8 mouse cellular contexts compared by ENCODE assay signal in the genomic region with DNA sequence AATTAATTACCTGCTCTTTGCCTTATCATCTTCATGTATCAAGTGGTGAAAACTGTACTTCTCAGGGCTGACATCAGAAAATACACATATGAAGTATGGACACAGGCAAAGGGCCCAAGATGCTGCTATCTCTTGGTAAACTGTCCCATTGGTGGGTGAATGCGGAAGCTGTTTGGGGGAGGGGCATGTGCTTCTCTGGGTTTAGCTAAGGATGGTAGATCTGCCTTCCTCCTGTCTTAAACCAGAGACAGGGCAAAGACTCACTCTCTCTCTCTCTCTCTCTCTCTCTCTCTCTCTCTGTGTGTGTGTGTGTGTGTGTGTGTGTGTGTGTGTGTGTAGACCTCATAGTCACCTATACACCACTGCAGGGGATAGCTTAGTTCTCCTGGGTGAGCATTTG.
DNase-seq lines count a peak whose midpoint lies in the region; ATAC-seq lines count a peak whose summit lies in the region.

No protein-coding gene starts in this region.

- no peak for DNase-seq in forebrain, embryonic 10.5 days (ENCODE audit: extremely low spot score, low spot score)
- no peak for DNase-seq in forebrain, embryonic 11.5 days (ENCODE audit: low spot score)
- peak; percentile 44 for DNase-seq in thymus, postnatal 4 days
- no peak for DNase-seq in thymus, postnatal 36 days
- no peak for DNase-seq in adrenal gland, postnatal 36 days
- DNase-seq in cerebellum, adult 8-10 months, result no peak
- no peak for DNase-seq in layer of hippocampus, adult 9-10 months (ENCODE audit: low spot score)

- H3K27me3 ChIP-seq in forebrain, embryonic 10.5 days (ENCODE audit: poor library complexity, severe bottlenecking), result peaks cover 90% of the 10 kb centered on the region
- peaks cover 10% of the 10 kb centered on the region for H3K27me3 ChIP-seq in forebrain, embryonic 11.5 days (ENCODE audit: control insufficient read depth, insufficient read depth, low read length)
- H3K27me3 ChIP-seq in lung, embryonic 16.5 days (ENCODE audit: control insufficient read depth, insufficient read depth, low read depth, low read length), result no peaks in the 10 kb centered on the region

- H3K27ac ChIP-seq in forebrain, embryonic 10.5 days, result no peak overlapping the region
- no peak overlapping the region for H3K27ac ChIP-seq in forebrain, embryonic 11.5 days (ENCODE audit: low read depth, low read length)
- no peak overlapping the region; the same call in 1 of the 2 replicates for H3K27ac ChIP-seq in lung, embryonic 16.5 days (ENCODE audit: low read length)

- ATAC-seq in forebrain, embryonic 11.5 days (replicated peaks; ENCODE audit: low FRiP score), result no peak
- ATAC-seq in lung, embryonic 16.5 days (ENCODE audit: low read depth), result no peak

- no peak overlapping the region for H3K9ac ChIP-seq in forebrain, embryonic 11.5 days (ENCODE audit: low read length)
- peak overlapping the region; percentile 85; the same call in 1 of the 2 replicates for H3K9ac ChIP-seq in lung, embryonic 16.5 days (ENCODE audit: low read length)

- H3K4me2 ChIP-seq in forebrain, embryonic 11.5 days (ENCODE audit: low read depth, low read length, severe bottlenecking), result no peak overlapping the region
- peak overlapping the region; percentile 77 for H3K4me2 ChIP-seq in lung, embryonic 16.5 days (ENCODE audit: low read depth, low read length)

- WGBS in forebrain, embryonic 10.5 days, result 80% methylated on average over 1 of the region's 1 CpGs
- WGBS in forebrain, embryonic 11.5 days, result 85% methylated on average over 1 of the region's 1 CpGs
- WGBS in lung, embryonic 16.5 days, result 37% methylated on average over 1 of the region's 1 CpGs

- peak overlapping the region; percentile 80; the same call in 1 of the 2 replicates for H3K4me3 ChIP-seq in forebrain, embryonic 10.5 days
- H3K4me3 ChIP-seq in forebrain, embryonic 11.5 days (ENCODE audit: low read depth, low read length), result no peak overlapping the region
- no peak overlapping the region; the same call in 1 of the 2 replicates for H3K4me3 ChIP-seq in lung, embryonic 16.5 days (ENCODE audit: low read length)

- H3K9me3 ChIP-seq in forebrain, embryonic 10.5 days, result no peaks in the 10 kb centered on the region
- no peaks in the 10 kb centered on the region for H3K9me3 ChIP-seq in forebrain, embryonic 11.5 days (ENCODE audit: control insufficient read depth, low read length)
- no peaks in the 10 kb centered on the region for H3K9me3 ChIP-seq in lung, embryonic 16.5 days (ENCODE audit: control insufficient read depth, low read length)

- peaks cover 66% of the 10 kb centered on the region for H3K4me1 ChIP-seq in forebrain, embryonic 10.5 days
- H3K4me1 ChIP-seq in forebrain, embryonic 11.5 days (replicated peaks; ENCODE audit: control insufficient read depth, insufficient read depth, low read length), result peaks cover 22% of the 10 kb centered on the region
- peaks cover 57% of the 10 kb centered on the region for H3K4me1 ChIP-seq in lung, embryonic 16.5 days (replicated peaks; ENCODE audit: control insufficient read depth, insufficient read depth, low read length)

- no peaks in the 10 kb centered on the region for H3K36me3 ChIP-seq in forebrain, embryonic 10.5 days (replicated peaks)
- H3K36me3 ChIP-seq in forebrain, embryonic 11.5 days (ENCODE audit: control insufficient read depth, insufficient read depth, low read length), result no peaks in the 10 kb centered on the region
- no peaks in the 10 kb centered on the region for H3K36me3 ChIP-seq in lung, embryonic 16.5 days (ENCODE audit: control insufficient read depth, insufficient read depth, low read length)
